Mouse (Mus musculus) c-Kit-positive CD71-negative TER-119-negative erythroid progenitor cells, embryonic 14.5 days (primary cell): ENCODE data around the gene Ssh3.

Source experiments
- DNase-seq: peaks from one replicate; pipeline ENCODE4 v3.0.0-alpha.2; 2013; ENCODE audit warnings: low read depth

Gene Ssh3

DNA sequence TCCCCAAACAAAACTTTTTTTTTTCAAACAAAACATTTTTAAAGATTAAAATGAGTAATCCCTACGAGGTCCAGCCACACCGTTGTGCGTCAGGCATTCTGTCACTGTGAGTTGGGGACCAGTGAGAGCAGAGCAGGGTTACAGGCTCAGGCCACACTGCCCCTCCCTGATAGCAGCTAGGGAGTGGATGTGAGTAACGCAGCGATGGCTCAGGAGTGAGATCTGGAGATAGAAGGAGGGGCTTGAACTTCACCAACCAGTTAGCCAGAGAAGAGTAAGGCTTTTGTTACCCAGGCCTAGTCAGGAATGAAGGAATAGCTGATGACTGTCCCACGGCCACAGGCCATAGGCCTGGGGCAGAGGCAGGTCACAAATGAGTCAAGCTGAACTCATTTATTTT is 24.2 kb downstream of the Ssh3 start:
- no peak for DNase-seq

DNA sequence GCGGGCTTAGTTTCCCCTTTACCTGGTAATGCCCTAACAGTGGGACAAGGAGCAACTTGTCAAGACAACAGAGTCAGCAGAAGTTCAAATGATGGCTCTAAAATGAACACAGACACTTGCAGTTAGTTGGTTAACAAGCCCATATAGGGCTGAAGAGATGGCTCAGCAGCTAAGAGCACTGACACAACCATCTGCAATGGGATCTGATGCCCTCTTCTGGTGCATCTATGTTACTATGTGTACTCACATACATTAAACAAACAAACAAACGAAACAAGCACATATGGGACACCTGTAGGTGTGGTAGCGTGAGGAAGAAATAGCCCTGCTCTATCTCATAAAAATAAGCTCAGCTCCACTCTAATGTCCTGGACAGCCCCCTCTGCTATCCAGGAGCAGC is 26.6 kb downstream of the Ssh3 start:
- DNase-seq: no peak

DNA sequence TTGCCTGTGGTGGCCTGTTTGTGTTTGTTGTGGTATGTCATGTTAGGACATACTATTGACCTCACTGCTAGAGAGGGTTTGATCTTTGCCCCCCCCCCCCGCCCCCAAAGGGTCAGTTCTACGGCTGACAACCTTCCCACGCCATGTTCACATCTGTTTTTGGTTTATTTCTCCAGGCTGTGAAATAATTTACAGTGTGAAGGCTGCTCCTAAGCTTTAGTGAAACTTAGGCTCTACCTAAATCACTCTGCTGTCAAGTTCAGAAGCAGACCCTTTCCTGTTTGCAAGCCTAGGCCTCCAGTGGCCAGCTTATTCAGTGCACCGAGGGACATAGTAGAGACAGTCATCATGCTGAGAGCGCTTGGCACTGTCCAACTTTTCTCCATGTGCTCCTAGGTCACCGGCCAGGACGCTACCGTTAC is 28.7 kb downstream of the Ssh3 start:
- DNase-seq: no peak

DNA sequence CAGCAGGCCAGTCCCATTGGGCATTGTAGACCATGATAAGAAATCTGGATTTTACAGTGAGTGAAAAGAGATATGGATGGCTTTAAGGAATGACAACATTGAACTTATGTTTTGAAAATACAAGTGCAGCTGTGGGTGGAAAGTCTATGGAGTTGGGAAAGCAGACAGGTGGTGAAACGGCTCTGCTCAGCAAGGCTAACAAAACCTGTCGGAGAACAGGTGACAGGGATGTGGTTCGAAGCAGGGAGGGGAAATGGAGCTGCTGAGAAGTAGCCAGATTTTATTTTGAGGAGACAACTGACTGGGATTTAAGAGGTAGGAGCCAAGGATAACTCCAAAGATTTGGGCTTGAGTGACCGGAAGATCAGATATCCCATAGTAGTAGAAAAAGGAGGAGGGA is 34.4 kb downstream of the Ssh3 start:
- DNase-seq: no peak

DNA sequence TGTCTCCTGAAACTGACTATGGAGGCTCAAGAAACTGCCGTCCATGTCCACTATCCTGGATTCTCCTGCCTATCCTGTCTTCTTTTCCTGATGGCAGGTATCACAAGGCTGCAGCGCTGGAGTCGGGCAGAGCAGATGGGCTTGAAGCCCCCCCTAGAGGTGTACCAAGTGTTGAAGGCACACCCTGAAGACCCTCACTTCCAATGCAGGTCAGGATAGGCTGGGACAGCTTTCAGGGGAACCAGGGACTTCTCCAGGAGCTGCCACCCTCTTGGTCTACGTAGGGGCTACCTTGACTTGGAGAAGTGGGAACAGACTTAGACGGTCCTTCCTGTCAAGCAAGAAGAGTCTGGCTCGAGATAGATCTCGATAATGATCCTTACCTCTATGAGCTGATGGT is 36.3 kb downstream of the Ssh3 start:
- DNase-seq: no peak

DNA sequence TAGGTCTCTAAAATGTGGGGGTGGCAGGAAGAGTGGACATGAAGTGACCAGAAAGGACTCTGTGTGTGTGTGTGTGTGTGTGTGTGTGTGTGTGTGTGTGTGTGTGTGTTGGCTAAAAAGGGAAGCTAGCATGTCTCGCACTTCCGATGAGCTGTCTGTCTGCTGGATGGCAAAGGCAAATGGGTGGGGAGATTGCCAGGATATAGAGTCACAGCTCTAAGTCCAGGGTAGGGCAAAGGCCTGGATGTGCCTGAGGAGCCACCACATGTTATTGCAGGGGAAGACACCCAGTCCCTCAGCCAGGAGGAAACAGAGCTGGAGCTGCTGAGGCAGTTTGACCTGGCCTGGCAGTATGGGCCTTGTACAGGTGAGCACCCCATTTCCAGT is 36.8 kb downstream of the Ssh3 start:
- DNase-seq: no peak

DNA sequence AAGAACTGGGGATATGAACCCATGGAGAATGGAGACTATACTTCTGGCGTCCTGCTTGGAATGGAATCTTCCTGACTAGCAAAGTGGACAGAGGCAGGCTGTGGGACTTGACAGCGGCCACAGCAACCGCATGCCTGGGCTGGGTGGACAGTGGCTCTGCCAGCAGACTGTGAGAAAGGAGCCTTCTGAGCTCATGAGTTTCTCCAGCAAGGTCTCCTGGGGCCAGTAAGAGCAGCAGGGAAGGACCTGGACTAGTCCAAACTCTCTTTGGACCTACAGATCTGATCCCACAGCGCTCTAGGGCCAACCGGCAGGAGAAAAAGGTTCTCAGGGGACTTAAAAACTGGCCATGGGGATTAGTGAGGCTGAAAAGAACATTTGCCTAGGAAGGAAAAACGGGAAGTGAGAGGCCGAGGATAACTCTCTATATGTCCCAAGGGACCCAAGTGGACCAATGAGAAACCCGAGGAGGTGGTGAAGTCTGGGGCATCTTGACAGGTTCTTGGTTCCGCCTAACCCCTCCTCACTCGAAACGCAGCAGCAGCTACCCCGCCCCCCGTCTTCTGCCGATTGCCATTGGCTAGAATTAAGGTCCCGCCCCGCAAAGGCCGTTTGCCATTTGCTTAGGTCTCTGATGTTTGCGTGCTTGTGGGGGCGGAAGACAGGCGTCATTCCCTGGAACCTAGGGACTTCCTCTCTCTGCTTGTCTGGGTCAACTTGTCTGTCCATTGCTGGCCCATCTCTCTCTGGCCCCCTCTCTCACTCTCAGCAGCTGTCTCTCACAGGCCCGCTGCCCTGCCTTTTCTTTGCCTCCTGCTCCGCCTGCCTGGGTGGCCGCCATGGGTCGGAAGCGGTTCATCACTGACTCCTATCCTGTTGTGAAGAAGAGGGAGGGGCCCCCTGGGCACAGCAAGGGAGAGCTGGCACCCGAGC is 37.5 kb downstream of the Ssh3 start, which contains the start of gene Pold4:
Gene Pold4, plus strand, starts transcription at position 647 of the 933 bp plus-strand sequence.
- DNase-seq: peak; percentile 89

DNA sequence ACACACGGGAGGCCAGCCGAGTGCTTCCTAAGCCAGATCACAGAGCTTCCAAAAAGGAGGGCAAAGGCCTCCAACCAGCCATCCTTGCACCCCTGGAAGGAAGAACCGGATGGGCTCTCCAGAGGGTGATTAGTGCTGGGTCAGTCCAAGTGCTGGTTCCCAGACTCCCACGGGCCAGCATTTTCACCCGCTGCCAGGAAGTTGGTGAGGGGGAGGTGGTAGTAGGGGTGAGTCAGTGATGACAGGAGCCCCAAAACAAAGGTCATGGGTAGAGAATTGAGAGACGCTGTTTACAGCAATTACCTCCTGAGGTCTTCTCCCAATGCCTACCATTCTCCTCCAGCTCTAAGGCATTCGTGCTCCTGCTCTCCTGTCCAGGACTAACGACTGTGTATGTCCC is 38.6 kb downstream of the Ssh3 start:
- DNase-seq: no peak

DNA sequence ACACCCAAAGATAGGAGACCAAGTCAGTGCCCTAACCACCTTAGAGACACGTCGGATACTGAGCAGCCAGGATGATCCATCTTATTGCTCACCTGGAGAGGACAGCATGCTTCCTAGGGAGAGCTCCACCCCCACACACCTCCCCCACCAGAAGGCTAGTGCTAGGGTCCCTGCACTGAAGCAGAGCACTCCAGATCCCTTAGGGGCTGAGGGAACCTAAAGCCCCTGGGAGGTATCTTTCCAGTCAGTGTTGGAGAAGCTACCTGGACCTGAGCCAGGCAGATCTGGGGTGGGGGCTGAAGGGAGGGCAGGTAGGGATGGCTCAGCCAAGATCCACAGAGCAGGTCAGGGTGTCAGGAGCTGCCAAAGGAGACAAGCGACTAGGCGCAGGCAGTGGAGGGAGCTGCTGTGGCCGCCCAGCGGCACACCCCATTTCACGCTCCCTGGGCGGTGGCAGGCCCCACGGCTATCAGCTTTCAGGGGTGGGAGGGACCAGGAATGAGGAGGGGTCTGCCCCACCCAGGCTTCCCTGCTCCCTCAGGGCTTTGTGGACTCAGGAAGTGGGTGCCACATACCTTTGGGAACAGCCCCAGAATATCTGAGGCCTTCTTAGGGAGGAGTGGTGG is 39.4 kb downstream of the Ssh3 start:
- DNase-seq: no peak

DNA sequence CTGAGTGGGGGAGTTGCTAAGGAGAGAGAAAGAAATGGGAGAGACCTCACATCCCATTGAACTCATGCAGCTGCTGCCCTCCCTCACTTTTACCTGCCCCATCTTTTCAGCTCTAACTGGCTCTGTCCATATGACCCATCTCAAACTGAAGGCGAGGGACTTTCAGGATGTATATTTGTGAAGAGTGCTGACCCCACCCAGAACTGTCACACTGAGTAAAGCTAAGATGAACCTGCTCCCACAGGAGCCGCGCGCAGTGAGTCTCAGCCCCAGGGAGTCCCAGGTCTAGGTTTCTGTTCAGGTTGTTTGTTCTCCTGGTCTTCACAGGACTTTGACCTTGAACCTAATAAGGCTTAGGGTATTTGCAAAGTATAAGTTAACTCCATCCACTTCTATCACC is 40.1 kb downstream of the Ssh3 start:
- no peak for DNase-seq

DNA sequence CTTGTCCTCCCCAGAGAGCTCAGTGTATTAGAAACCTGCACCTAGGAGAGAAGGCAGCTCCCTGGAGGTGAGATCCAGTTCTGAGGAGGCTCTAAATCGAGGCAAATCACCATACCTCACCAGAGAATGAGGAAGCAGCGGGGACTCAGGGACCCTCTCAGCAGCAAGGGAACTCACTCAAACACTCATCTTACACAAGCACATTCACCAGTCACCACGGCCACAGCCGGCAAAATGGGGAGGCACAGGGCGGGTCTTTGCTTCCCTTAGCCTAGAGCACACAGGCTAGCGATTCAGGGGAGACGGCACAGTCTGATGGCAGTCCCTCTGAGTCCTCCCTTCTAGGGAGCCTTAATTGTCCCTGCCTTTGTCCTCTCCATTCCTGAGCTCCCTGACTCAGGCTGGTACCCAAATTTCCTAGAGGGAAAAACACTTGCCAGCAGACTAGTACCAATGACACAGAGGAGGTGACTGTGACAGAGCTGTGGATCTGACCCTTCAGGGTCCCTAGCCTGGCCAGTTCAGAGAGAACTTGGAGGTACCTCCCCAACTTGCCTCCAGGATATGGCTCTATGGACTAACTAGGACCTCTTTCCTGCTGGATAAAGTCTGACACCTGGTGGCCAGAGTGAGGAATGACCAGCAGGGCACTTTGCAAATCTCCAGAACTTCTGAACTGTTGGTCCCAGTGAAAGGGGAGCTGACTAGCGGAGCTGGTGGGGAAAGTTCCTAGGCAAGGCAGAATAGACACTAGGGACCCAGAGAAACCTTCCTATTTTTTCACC is 40.9 kb downstream of the Ssh3 start:
- DNase-seq: peak; percentile 87

DNA sequence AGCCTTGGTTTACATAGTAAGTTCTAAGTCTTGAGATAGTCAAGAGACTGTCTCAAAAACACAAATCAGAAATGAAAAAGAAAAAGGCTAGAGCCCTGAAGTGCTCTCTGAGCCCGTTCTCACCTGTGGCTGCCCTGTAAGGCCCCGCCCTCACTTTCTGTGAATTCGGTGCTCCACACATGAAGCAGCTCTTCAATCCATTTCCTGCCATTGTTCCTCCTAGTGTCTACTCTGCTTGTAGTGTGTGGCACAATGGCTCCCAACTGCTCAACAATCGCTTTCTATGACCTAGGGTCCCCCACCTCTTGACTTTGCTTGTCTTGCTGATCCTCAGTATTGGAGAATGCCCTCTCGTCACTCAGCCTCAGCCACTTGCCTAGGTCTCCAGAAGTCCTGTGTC is 41.5 kb downstream of the Ssh3 start:
- DNase-seq: no peak

DNA sequence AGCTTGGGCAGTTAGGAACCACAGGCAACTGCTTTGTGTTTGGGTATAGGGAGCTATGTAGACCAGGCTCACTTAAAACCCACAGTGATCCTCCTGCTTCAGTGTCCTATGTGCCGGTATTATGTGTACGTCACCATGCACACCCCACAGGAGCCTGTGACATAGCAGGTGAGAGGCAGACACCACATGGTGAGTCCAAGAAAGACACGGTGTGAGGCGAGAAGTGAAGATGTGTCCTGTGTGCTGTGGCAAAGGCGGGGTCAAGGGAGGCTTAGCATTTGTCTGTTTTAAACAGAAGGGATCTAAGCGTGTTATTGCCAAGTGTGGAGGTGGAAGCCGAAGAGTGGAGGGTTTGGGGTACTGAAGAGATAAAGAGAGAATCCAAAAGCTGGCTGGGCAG is 42.2 kb downstream of the Ssh3 start:
- DNase-seq: no peak

DNA sequence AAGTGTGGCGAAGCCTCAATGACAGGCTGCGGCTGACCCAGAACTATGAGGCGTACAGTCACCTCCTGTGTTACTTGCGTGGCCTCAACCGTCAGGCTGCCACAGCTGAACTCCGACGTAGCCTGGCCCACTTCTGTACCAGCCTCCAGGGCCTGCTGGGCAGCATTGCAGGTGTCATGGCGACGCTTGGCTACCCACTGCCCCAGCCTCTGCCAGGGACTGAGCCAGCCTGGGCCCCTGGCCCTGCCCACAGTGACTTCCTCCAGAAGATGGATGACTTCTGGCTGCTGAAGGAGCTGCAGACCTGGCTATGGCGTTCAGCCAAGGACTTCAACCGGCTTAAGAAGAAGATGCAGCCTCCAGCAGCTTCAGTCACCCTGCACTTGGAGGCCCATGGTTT is 46.8 kb downstream of the Ssh3 start:
- DNase-seq: no peak

DNA sequence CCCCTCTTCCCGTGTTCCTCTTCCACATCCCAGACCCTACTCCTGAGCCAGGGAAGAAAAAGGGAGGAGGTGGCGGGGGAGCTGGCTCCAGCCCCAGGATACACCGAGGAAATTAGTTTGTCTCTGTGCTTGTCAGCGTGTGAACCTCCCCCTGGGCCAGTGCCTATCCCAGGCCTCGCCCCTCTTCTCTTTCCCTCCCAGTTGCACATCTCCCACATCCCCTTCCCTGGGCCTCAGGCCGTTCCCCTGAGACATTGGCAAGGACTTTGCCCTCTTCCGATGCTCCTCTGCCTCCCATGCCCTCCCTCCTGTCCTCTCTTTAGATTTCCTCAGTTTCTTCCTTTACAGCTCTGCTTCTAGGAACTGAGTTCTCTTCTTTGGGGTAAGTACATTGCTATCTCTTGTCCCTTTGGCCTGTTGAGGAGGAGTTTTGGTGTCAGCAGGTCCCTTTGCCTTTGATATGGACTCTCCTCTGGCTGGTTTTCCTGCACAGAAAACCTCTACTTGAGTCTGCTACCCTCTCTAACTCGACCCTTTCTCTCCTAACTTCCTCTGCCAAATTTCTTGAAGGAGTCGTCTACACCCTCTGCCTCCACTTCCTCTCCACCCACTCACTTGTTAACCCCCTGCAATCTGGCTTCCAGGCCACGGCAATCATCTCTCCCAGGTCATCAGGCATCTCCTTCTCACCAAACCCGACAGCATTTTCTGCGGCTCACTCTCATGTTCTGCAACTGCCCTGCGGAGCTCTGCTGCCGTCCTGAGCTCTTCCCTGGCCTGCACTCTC is 47.8 kb downstream of the Ssh3 start:
- DNase-seq: no peak

DNA sequence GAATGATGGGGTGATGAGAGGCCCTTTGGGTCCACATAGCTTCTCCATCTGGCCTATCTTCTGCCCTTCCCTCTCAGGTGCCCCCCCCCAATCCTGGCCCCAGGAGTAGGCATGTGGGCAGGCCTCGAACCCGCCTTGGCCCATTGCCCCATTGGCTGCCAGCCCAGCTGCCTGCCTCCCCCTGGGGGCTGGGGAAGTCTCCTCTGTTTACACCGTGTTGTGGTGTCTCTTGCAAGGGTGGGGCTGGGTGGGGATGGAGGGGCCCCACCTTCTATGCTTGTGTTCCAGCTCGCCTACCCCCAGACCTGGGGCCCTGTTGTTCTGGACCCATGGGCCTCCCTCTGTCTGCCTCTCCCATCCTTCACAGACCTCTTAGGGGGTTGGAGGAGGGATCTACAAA is 48.6 kb downstream of the Ssh3 start:
- DNase-seq: no peak

DNA sequence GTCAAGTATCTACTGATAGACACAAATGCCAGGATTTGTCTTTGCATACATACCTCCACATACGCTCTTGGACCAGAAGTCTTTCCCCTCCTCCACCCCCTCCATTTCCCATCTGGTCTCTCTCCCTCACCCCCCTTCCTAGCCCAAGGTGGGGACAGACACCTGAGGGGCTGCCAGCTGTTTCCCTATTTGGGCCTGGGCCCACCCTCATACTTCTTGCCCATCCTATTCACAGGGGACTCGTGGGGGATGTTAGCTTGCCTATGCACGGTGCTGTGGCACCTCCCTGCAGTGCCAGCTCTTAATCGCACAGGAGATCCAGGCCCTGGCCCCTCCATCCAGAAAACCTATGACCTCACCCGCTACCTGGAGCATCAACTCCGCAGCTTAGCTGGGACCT is 49.0 kb downstream of the Ssh3 start:
- no peak for DNase-seq

DNA sequence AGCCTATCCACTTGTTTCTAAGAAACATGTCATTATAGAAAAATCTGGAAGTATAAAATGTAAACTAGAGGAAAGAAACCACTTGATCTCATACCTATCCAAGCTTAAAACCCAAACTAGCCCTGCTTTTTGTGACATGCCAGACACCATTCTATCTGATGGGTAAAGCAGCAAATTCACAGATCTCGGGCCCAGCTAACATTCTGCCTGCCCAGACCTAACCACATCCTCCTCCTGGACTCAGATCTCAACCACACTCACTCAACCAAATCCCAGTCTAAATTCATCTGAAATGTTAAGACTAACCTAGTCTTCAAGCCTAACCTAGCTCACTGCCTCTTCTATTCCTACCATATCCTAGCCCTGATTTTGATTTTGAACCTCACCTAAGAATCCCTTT is 50.2 kb downstream of the Ssh3 start:
- DNase-seq: no peak

DNA sequence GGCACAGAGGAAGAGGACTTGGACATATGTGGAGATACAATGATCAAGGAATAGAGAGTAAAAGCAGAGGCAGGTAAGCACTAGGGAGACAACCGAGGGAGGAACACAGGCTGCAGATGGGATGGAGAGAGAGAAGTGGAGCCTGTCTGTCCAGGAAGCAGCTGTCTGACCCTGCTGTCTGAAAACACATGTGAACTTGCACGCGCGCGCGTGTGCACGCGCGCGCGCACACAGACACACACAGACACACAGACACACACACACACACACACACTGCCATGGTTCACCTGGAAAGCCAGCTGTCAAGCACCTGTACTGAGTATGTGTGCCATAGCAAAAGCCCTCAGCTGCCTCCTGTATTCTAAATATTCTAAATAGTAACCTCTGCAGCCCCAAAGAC is 50.7 kb downstream of the Ssh3 start:
- DNase-seq: no peak

DNA sequence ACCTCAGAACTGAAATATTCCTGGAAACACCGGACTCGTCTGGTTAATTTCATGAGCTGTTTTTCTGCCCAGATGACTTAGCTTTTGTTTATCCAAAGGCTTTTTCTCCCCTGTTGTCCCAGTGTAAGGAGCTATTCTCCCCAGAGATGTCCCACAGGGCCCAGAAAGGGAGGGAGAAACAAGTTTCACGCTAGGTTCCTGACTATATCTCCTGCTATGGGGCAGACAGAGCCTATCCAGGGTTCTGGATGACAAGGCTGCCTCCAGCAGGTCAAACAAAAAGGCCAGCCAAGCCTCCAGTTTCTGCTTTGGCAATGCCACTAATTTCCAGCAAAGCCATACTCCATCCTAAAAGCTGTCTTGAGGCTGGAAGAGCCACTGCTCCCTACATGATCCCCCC is 51.1 kb downstream of the Ssh3 start:
- no peak for DNase-seq

DNA sequence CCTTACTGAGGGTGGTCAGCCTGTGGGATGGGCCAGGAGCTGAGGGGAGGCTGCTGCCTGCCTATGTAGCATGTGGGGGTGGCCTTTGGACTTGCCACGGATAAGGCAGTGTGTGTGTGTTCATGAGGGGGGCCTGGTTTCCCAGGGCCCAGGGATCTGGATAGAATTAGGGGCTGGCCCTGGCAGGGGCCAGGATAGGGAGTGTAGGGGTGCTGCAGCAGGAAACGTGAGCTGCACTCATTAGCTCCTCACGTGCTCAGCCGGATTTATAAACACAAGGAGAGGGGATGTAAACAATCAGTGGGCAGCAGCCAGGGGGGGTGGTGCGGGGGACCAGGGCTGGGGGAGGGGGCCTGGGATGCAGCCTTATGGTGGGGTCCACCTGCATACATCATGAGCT is 51.8 kb downstream of the Ssh3 start:
- no peak for DNase-seq

DNA sequence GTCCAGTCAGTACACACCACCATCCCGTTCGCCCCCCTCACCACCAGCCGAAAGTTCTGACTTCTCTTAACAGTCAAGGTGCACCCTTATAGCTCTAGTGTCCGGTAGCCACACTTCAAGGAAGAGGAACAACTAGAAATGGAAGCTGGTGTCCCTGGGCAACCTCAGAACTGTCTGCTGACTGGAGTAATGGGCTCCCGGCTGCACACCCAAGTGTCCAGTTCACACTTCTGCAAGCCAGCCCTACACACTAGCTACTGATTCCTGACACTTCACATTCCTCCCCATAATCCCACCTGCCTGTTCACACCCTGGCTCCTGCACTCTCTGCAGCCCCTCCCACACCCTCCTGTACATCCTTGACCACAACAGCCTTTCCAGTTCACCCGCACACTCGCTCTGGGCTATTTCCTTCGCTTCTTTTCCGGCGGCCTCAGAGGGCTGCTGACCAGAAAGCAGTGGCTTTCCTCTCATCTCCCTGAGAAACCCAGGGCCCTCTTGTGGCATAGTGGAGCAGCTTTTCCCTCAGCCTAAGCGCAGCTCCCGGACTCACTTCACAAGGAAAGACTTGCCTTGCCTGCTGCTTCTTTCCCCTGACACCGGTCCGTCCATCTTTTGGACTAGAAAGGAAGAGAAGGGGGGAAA is 52.8 kb downstream of the Ssh3 start:
- no peak for DNase-seq
